Mouse (Mus musculus) G1E (cell line): Measurements from ENCODE around the gene Il25. TPM values are rescaled to one million over a fixed set of nuclear protein-coding genes. Genes with fewer than 3 reads are reported as not detected.

Experiments
- ATAC-seq: 2 replicates; pipeline ENCODE4 v1.8.0; 2016; ENCODE audit warnings: mild to moderate bottlenecking; ENCODE audit not compliant: insufficient number of reproducible peaks, poor library complexity, low FRiP score, severe bottlenecking; ENCODE audit errors: extremely low read depth
- DNase-seq: peaks from one replicate; pipeline ENCODE4 v3.0.0; 2012; ENCODE audit warnings: low spot score
- H3K27me3 ChIP-seq: 2 replicates; pipeline ENCODE4 v1.6.1; 2012; ENCODE audit warnings: mild to moderate bottlenecking, low read length, inconsistent platforms; ENCODE audit not compliant: insufficient read depth
- H3K36me3 ChIP-seq: replicated peaks from 2 replicates; pipeline ENCODE3; 2012; ENCODE audit warnings: mild to moderate bottlenecking, inconsistent platforms
- H3K4me1 ChIP-seq: 2 replicates; pipeline ENCODE4 v1.6.1; 2012; ENCODE audit warnings: low read depth, low read length, inconsistent platforms, mixed read lengths; ENCODE audit not compliant: insufficient read depth
- H3K4me3 ChIP-seq: 2 replicates; pipeline ENCODE4 v1.5.1; 2012; ENCODE audit warnings: low read depth, mild to moderate bottlenecking, inconsistent platforms, low read length, moderate library complexity, mixed read lengths
- H3K9me3 ChIP-seq: replicated peaks from 2 replicates; pipeline ENCODE4 v1.6.1; 2012; ENCODE audit warnings: inconsistent platforms
- CTCF ChIP-seq: IDR thresholded peaks from 2 replicates; pipeline ENCODE4 v1.5.1; 2012; ENCODE audit warnings: low read depth, low read length, inconsistent platforms, mixed read lengths
- GATA1 ChIP-seq: IDR thresholded peaks from 2 replicates; pipeline ENCODE4 v1.6.1; 2012; ENCODE audit warnings: borderline replicate concordance, low read length, inconsistent platforms, mixed read lengths
- GATA2 ChIP-seq: IDR thresholded peaks from 2 replicates; pipeline ENCODE4 v1.6.1; 2012; ENCODE audit warnings: low read depth, low read length, inconsistent platforms, borderline replicate concordance
- POLR2AphosphoS5 ChIP-seq: IDR thresholded peaks from 2 replicates; pipeline ENCODE4 v1.6.1; 2012; ENCODE audit warnings: low read depth, low read length, inconsistent platforms; ENCODE audit not compliant: insufficient replicate concordance
- TAL1 ChIP-seq: conservative IDR thresholded peaks from 2 replicates; pipeline ENCODE4 v1.6.1; 2012; ENCODE audit warnings: low read depth, low read length, inconsistent platforms, mixed read lengths
- polyA plus RNA-seq: library from polyadenylated mRNA; stranded (reverse); fragments of >175 nt; gene quantifications from 2 replicates; pipeline ENCODE4 v1.2.3, GENCODE M21; 2012
- total RNA-seq, 2 experiments: library from RNA; stranded (forward) in 1 of 2; stranded (reverse) in 1 of 2; fragments of 200-1000 nt in 1 of 2; fragments of >200 nt in 1 of 2; fragmentation: Nextera tagmentation in 1 of 2; gene quantifications; 2 replicates each; pipeline ENCODE4 v1.2.3; 2014 to 2017

Il25 gene
- total and polyA plus RNA-seq, 3 experiments: not detected

- no peaks in the 10 kb centered on the region for H3K9me3 ChIP-seq
- H3K27me3 ChIP-seq: peaks cover 33% of the 10 kb centered on the region
- no peaks in the 10 kb centered on the region for H3K4me1 ChIP-seq
- TF ChIP-seq GATA1: no peak
- TF ChIP-seq TAL1: no peak
- no peak for TF ChIP-seq CTCF
- no peak for TF ChIP-seq GATA2
- no peak for TF ChIP-seq POLR2AphosphoS5
- DNase-seq (no peak), ATAC-seq (no peak)
- H3K36me3 ChIP-seq: no peaks in the 10 kb centered on the region
- H3K4me3 ChIP-seq: no peak within 1 kb of the TSS
Measured at GRCm38 (mm10) chr14:54935904-54936830, 3.7 kb downstream of the Il25 start, which contains the start of gene Cmtm5. Cmtm5 (plus strand) TSS chr14:54936261.

- H3K4me3 ChIP-seq: no peak overlapping the region
- TF ChIP-seq GATA1: no peak
- no peak for TF ChIP-seq POLR2AphosphoS5
- no peak for TF ChIP-seq GATA2
- TF ChIP-seq CTCF: no peak
- no peak for TF ChIP-seq TAL1
- H3K27me3 ChIP-seq: peaks cover 34% of the 10 kb centered on the region
- no peak for ATAC-seq
- H3K36me3 ChIP-seq: no peaks in the 10 kb centered on the region
- no peaks in the 10 kb centered on the region for H3K9me3 ChIP-seq
- no peaks in the 10 kb centered on the region for H3K4me1 ChIP-seq
- DNase-seq: no peak
Measured at GRCm38 (mm10) chr14:54936831-54937160, 4.3 kb downstream of the Il25 start.

GRCm38 (mm10) chr14:54937361-54938182 lies 5.1 kb downstream of the Il25 start:
- H3K4me3 ChIP-seq: no peak overlapping the region
- DNase-seq (no peak), ATAC-seq (no peak)
- H3K36me3 ChIP-seq: no peaks in the 10 kb centered on the region
- H3K4me1 ChIP-seq: no peaks in the 10 kb centered on the region
- H3K27me3 ChIP-seq: peaks cover 31% of the 10 kb centered on the region; the same call in 1 of the 2 replicates
- H3K9me3 ChIP-seq: no peaks in the 10 kb centered on the region
- no peak for TF ChIP-seq GATA1
- TF ChIP-seq TAL1: no peak
- no peak for TF ChIP-seq GATA2
- TF ChIP-seq CTCF: no peak
- no peak for TF ChIP-seq POLR2AphosphoS5

- DNase-seq: no peak
- no peak for TF ChIP-seq GATA1
- TF ChIP-seq CTCF: no peak
- H3K27me3 ChIP-seq: peaks cover 28% of the 10 kb centered on the region; the same call in 1 of the 2 replicates
- no peaks in the 10 kb centered on the region for H3K4me1 ChIP-seq
- H3K9me3 ChIP-seq: no peaks in the 10 kb centered on the region
- ATAC-seq: no peak
- H3K4me3 ChIP-seq: no peak overlapping the region
- H3K36me3 ChIP-seq: no peaks in the 10 kb centered on the region
Measured at GRCm38 (mm10) chr14:54938431-54939219, 6.1 kb downstream of the Il25 start.

- Histone ChIP-seq H3K4me1 (no peaks in the 10 kb centered on the region), H3K9me3 (no peaks in the 10 kb centered on the region), H3K36me3 (no peaks in the 10 kb centered on the region), H3K27me3 (peaks cover 30% of the 10 kb centered on the region; the same call in 1 of the 2 replicates), H3K4me3 (no peak overlapping the region)
- peak; percentile 81 for TF ChIP-seq CTCF
- no peak for TF ChIP-seq POLR2AphosphoS5
- no peak for TF ChIP-seq GATA1
- no peak for TF ChIP-seq GATA2
- no peak for TF ChIP-seq TAL1
- ATAC-seq (no peak), DNase-seq (peak; percentile 71)
Measured at GRCm38 (mm10) chr14:54939434-54940175, 7.1 kb downstream of the Il25 start.
